Mouse (Mus musculus) heart, postnatal 36 days (tissue): ENCODE data around the gene Smyd1. TPM values are rescaled to one million over a fixed set of nuclear protein-coding genes. Genes with fewer than 3 reads are reported as not detected.

Experiments used
- microRNA-seq, 2 experiments: library from miRNA; unstranded; fragments of <30 nt; microRNA quantifications; one replicate each; pipeline ENCODE4 v1.2.0; 2021; ENCODE audit warnings: borderline number of aligned reads in 2 of 2
- total RNA-seq, 2 experiments: library from RNA; stranded (reverse); gene quantifications; 2 replicates each; pipeline ENCODE4 v1.2.3; 2021

Smyd1 gene
- total RNA-seq, 2 experiments from 2014 or later, result 351 to 373 TPM

Small RNA genes lying within 50 kb of the gene (microRNA-seq; reads per million reads assigned to microRNA genes)
- 38.3 to 47.7 reads per million in 2 experiments for gene Mir8112

Other genes starting within 250 kb of the Smyd1 start
- gene Thnsl2, start 177.8 kb downstream of the Smyd1 start, total RNA-seq, result 1 to 10 TPM; 4.5 to 5.4 TPM
- gene Fabp1, start 122.4 kb downstream of the Smyd1 start, total RNA-seq, result not detected
- gene Krcc1, start 50.6 kb downstream of the Smyd1 start, total RNA-seq, result 10 to 100 TPM; 51.9 to 56.0 TPM
- under 1 TPM in 1 of 2 experiments, not detected in 1; 0.25 TPM for gene Cd8b1, start 555 bp upstream of the Smyd1 start, total RNA-seq
- under 1 TPM; 0.11 to 0.22 TPM for gene Cd8a, start 51.2 kb upstream of the Smyd1 start, total RNA-seq
- 10 to 100 TPM; 74.7 to 79.6 TPM for gene Rmnd5a, start 118.4 kb upstream of the Smyd1 start, total RNA-seq
- gene Rnf103, start 171.7 kb upstream of the Smyd1 start, total RNA-seq, result 10 to 100 TPM; 26.1 to 27.0 TPM
- gene Chmp3, start 221.6 kb upstream of the Smyd1 start, total RNA-seq, result 10 to 100 TPM; 49.2 to 54.5 TPM